Mouse (Mus musculus) induced T-regulatory cell, adult 2 months (primary cell): ENCODE measurements at regions not wholly inside any gene's neighbourhood (a gene's known extent, or its start where the extent isn't known, plus 50 kb on each side); places are given as distances from the start of the nearest gene placed in this dataset.

Experiments
- DNase-seq: peaks from one replicate; pipeline ENCODE4 v3.0.0-alpha.2; 2012; ENCODE audit warnings: low read depth

- peak; percentile 56 for DNase-seq
These were observed 198.0 kb upstream of the Trib2 start for GRCm38 (mm10) chr12:16014679-16015078.

GRCm38 (mm10) chr12:16013861-16014630 lies 197.3 kb upstream of the Trib2 start:
- peak; percentile 73 for DNase-seq

- DNase-seq = peak; percentile 23
These were observed 196.6 kb upstream of the Trib2 start for GRCm38 (mm10) chr12:16013354-16013753.

DNA sequence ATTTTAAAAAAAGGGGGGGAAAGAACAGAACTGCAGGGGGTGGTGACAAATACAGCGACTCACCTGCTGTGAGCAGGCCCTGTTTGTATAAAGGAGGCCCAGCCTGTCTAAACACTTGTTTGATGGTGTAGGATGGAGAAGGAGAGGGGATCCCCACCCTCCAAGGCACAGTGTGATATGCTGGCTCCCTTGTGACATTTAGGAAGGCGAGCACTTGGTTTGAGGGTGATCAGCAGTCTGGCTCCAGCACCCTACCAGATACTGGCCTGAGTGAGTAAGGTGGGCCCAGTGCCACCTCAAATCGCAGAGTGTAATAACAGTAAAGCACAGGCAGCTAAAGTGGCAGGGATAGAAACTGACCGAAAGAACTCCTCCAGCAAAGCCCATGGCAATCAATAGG lies 195.4 kb upstream of the Trib2 start:
- DNase-seq = peak; percentile 41

- peak; percentile 52 for DNase-seq
These were observed 193.3 kb upstream of the Trib2 start for GRCm38 (mm10) chr12:16009822-16010620.

DNA sequence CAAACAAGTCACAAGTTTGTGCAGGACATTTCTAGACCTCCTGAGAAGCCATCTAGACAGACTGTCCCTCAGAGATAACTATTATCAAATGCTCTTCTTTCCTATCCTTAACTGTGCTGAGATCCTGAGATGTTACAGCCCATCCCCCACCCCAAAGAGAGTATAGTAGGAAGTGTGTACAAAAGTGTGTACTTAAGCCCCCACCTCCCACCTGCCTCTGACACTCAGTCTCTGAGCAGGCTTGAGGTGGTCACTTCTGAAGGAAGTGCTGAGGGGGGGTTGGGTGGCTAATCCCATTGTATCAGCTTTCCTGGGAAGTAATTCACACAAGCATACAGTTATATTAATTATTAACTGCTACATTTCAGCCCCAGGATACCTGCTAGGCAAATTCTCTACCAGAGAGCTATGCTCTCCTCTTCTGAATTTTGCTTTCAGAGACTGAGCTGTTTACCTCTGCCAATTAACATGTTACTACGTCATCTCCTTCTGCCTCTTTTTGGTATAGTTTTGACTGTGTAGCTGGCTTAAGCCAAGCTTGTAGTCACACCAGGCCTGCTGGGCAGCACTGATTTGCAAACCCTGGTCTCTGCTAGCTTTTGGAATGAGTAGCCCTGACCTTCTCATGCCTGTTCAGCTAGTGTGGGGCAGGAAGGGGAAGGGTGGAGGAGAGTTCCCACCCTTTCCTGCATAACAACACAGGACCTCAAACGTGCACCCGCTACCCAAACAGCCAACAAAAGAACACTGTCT lies 192.2 kb upstream of the Trib2 start:
- peak; percentile 85 for DNase-seq

GRCm38 (mm10) chr12:16008261-16008660 lies 191.5 kb upstream of the Trib2 start:
- DNase-seq = peak; percentile 82

DNA sequence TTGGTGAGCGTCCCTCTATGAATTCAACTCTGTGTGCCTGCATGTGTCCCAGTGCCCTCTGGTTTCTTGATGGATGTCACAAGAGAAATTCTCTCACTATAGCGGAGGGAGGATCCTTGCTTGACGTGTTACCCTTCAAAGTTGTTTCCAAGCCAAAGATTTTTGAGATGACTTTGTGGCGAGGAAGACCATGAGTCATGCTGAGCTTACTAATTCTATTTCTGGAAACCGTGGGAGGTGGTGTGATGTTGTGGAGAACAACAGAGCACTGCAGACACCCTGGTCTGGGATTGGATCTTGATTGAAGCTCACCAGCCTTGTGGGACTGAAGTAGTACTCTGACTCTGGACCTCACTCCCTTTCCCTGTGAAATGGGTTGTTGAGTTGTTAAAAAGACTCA lies 190.0 kb upstream of the Trib2 start:
- peak; percentile 81 for DNase-seq

- peak; percentile 65 for DNase-seq
These were observed 189.6 kb upstream of the Trib2 start for GRCm38 (mm10) chr12:16006286-16006685.

GRCm38 (mm10) chr12:16001811-16002210 lies 185.1 kb upstream of the Trib2 start:
- DNase-seq = no peak

- peak; percentile 28 for DNase-seq
These were observed 184.5 kb upstream of the Trib2 start for GRCm38 (mm10) chr12:16001225-16001624.

GRCm38 (mm10) chr12:15998331-15998730 lies 181.6 kb upstream of the Trib2 start:
- DNase-seq = peak; percentile 72

DNA sequence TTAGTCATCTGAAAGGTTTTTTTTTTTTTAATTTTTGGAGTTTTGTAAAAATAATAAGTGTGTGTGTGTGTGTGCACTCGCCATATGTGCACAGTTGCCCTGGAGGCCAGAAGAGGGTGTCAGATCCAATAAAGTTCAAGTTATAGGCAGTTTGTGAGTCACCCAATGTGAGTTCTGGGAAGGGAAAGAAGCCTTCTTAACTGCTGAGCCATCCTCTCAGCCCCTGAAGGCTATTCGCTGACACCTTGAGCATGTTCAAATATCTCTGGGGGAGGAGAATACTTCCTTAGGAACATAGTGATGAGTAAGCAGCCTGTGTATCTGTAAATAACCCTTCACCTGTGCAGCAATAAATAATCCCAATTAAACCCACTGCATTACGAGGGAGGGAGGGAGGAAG lies 177.1 kb upstream of the Trib2 start:
- no peak for DNase-seq

GRCm38 (mm10) chr12:15986351-15986750 lies 169.6 kb upstream of the Trib2 start:
- DNase-seq = no peak

- DNase-seq = no peak
These were observed 168.9 kb upstream of the Trib2 start for GRCm38 (mm10) chr12:15985649-15986048.

- no peak for DNase-seq
These were observed 167.0 kb upstream of the Trib2 start for GRCm38 (mm10) chr12:15983591-15984300.

DNA sequence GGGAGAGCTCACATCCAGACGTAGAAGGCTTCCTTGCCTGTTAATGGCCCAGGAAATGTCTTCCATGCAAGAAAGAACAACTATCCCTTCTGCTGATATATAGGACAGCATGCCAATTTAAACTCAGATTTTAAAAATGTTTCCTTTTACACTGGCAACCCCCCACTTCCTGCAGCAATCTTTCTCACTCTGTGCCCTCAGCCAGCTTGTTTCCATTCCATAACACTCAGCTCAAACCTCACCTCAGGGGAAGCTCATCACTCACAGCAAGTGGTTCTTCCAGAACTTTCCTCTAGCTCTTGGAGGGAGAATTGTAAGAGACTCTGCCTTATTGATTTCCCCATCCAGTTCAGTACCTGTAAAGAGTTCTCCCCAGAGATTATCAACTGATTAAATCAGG lies 165.0 kb upstream of the Trib2 start:
- DNase-seq = peak; percentile 75

GRCm38 (mm10) chr12:15979233-15979632 lies 162.5 kb upstream of the Trib2 start:
- no peak for DNase-seq

DNA sequence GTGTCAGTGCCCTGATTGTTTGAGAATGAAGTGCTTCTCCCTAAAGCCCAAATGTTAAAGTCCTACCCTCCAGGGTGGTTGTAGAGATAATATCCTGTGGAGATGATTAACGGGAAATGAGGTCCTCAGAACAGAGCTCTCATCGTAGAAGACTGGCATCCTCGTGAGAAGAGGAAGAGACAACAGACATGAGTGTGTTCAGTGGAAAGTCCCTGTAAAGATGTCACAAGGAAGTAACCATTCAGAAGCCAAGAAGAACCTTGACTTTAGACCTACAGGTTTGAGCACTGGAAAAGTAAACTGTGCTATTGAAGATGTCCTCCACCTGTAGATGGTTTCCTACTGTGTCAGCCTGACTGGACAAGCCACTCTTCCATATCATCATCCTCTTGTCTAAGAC lies 155.1 kb upstream of the Trib2 start:
- DNase-seq = peak; percentile 80

GRCm38 (mm10) chr12:15970262-15970661 lies 153.5 kb upstream of the Trib2 start:
- DNase-seq = peak; percentile 59

GRCm38 (mm10) chr12:15967550-15968102 lies 150.9 kb upstream of the Trib2 start:
- DNase-seq = peak; percentile 78

- no peak for DNase-seq
These were observed 149.9 kb upstream of the Trib2 start for GRCm38 (mm10) chr12:15966631-15967030.
